Mouse (Mus musculus) midbrain, postnatal 0 days (tissue): ENCODE results near the gene Zwint. TPM values are rescaled to one million over a fixed set of nuclear protein-coding genes. Genes with fewer than 3 reads are reported as not detected.

ENCODE experiments used
- ATAC-seq: fragments of 200-750 bp; cut with Nextera tagmentation; 2 replicates; pipeline ENCODE4 v1.8.0; 2017; ENCODE audit warnings: moderate number of reproducible peaks, mild to moderate bottlenecking, moderate TSS enrichment, moderate library complexity; ENCODE audit not compliant: low FRiP score
- DNase-seq: peaks from one replicate; pipeline ENCODE4 v3.0.0-alpha.2; 2015; ENCODE audit warnings: low spot score
- H3K27ac ChIP-seq: fragments of 300-500 bp; sonication (generic); 2 replicates; pipeline ENCODE4 v1.5.1; 2014; ENCODE audit warnings: low read depth, mild to moderate bottlenecking, low read length, mixed read lengths
- H3K27me3 ChIP-seq: fragments of 300-500 bp; sonication (generic); 2 replicates; pipeline ENCODE4 v1.6.1; 2014; ENCODE audit warnings: low read length, control low read depth, mixed read lengths; ENCODE audit not compliant: insufficient read depth
- H3K36me3 ChIP-seq: fragments of 300-500 bp; sonication (generic); 2 replicates; pipeline ENCODE4 v1.6.1; 2014; ENCODE audit warnings: low read length, control low read depth, mixed read lengths; ENCODE audit not compliant: insufficient read depth
- H3K4me1 ChIP-seq: fragments of 300-500 bp; sonication (generic); 2 replicates; pipeline ENCODE4 v1.6.1; 2014; ENCODE audit warnings: mild to moderate bottlenecking, control low read depth, antibody characterized with exemption, low read length, mixed read lengths; ENCODE audit not compliant: insufficient read depth
- H3K4me2 ChIP-seq: fragments of 300-500 bp; sonication (generic); 2 replicates; pipeline ENCODE4 v1.6.1; 2014; ENCODE audit warnings: low read depth, mild to moderate bottlenecking, low read length, mixed read lengths; ENCODE audit not compliant: poor library complexity, severe bottlenecking
- H3K4me3 ChIP-seq: fragments of 300-500 bp; sonication (generic); 2 replicates; pipeline ENCODE4 v1.5.1; 2014; ENCODE audit warnings: low read depth, mild to moderate bottlenecking, low read length, moderate library complexity
- H3K9ac ChIP-seq: fragments of 300-500 bp; sonication (generic); replicated peaks from 2 replicates; pipeline ENCODE4 v1.6.1; 2014; ENCODE audit warnings: mild to moderate bottlenecking, low read length, moderate library complexity, mixed read lengths; ENCODE audit not compliant: poor library complexity, severe bottlenecking
- H3K9me3 ChIP-seq: fragments of 300-500 bp; sonication (generic); 2 replicates; pipeline ENCODE4 v1.6.1; 2016; ENCODE audit warnings: low read length, control low read depth
- CTCF ChIP-seq: IDR thresholded peaks from 2 replicates; pipeline ENCODE4 v1.5.1; 2016; ENCODE audit warnings: antibody characterized with exemption, mild to moderate bottlenecking
- WGBS: fragments of 180-500 bp; shearing (Covaris S2); extraction: QIAGEN DNeasy Blood & Tissue Kit; methylation state at CpG from one replicate; pipeline ENCODE4 v1.1.7; 2014; 5-methylcytosine and 5-hydroxymethylcytosine counted together
- polyA plus RNA-seq: library from polyadenylated mRNA; unstranded; fragments of >200 nt; fragmentation: Nextera tagmentation; extraction: Ambion mirVana; gene quantifications from 2 replicates; pipeline ENCODE4 v1.2.1, GENCODE M21; 2015
- total RNA-seq: library from RNA; depleted of rRNA; stranded (reverse); fragments of >200 nt; gene quantifications from 2 replicates; pipeline ENCODE4 v1.2.3, GENCODE M21; 2014

Gene Zwint
- total and polyA plus RNA-seq, 2 experiments from 2014 or later: 937 to 1,277 TPM

- H3K27ac ChIP-seq: no peak overlapping the region
- no peak for TF ChIP-seq CTCF
- H3K4me1 ChIP-seq: 0 out of 2 replicates have a peak, but pooled peaks cover 3% of the 10 kb centered on the region
- H3K4me2 ChIP-seq: no peak overlapping the region
- ATAC-seq (no peak), DNase-seq (no peak)
- no peaks in the 10 kb centered on the region for H3K27me3 ChIP-seq
- H3K9ac ChIP-seq: no peak overlapping the region
- no peak overlapping the region for H3K4me3 ChIP-seq
- H3K36me3 ChIP-seq: no peaks in the 10 kb centered on the region
- no peaks in the 10 kb centered on the region for H3K9me3 ChIP-seq
- 32% methylated on average over 6 of the region's 6 CpGs for WGBS
These were observed 3.8 kb upstream of the Zwint start for GRCm38 (mm10) chr10:72650867-72651266.

- ATAC-seq: no peak
- H3K4me1 ChIP-seq: peaks cover 10% of the 10 kb centered on the region; the same call in 1 of the 2 replicates
- no peak for TF ChIP-seq CTCF
- no peak overlapping the region for H3K4me3 ChIP-seq
- H3K4me2 ChIP-seq: no peak overlapping the region
- no peaks in the 10 kb centered on the region for H3K27me3 ChIP-seq
- peak overlapping the region; percentile 98 for H3K27ac ChIP-seq
- 65% methylated on average over 2 of the region's 2 CpGs for WGBS
- H3K9me3 ChIP-seq: no peaks in the 10 kb centered on the region
- H3K36me3 ChIP-seq: peaks cover 14% of the 10 kb centered on the region
- H3K9ac ChIP-seq: 0 out of 2 replicates have a peak overlapping the region, but pooled peaks have one; percentile 5
- no peak for DNase-seq
These were observed 848 bp upstream of the Zwint start for GRCm38 (mm10) chr10:72653797-72654196.

GRCm38 (mm10) chr10:72655017-72655509 lies 418 bp downstream of the Zwint start:
- DNase-seq: peak; percentile 93
- peak overlapping the region; percentile 66 for H3K4me3 ChIP-seq
- peaks cover 10% of the 10 kb centered on the region; the same call in 1 of the 2 replicates for H3K4me1 ChIP-seq
- TF ChIP-seq CTCF: no peak
- H3K36me3 ChIP-seq: peaks cover 18% of the 10 kb centered on the region
- H3K27ac ChIP-seq: peak overlapping the region; percentile 98
- peak; percentile 90 for ATAC-seq
- H3K9ac ChIP-seq: peak overlapping the region; percentile 90
- no peaks in the 10 kb centered on the region for H3K27me3 ChIP-seq
- peak overlapping the region; percentile 68 for H3K4me2 ChIP-seq
- WGBS: 1% methylated on average over 15 of the region's 15 CpGs
- H3K9me3 ChIP-seq: no peaks in the 10 kb centered on the region

- no peak overlapping the region for H3K4me2 ChIP-seq
- H3K9me3 ChIP-seq: no peaks in the 10 kb centered on the region
- H3K4me1 ChIP-seq: peaks cover 8% of the 10 kb centered on the region; the same call in 1 of the 2 replicates
- H3K27ac ChIP-seq: no peak overlapping the region
- 93% methylated on average over 5 of the region's 5 CpGs for WGBS
- TF ChIP-seq CTCF: no peak
- H3K36me3 ChIP-seq: peaks cover 28% of the 10 kb centered on the region
- ATAC-seq: no peak
- H3K27me3 ChIP-seq: no peaks in the 10 kb centered on the region
- no peak overlapping the region for H3K4me3 ChIP-seq
- no peak overlapping the region for H3K9ac ChIP-seq
- DNase-seq: no peak
These were observed 4.6 kb downstream of the Zwint start for GRCm38 (mm10) chr10:72659198-72659597.

GRCm38 (mm10) chr10:72660350-72660749 lies 5.7 kb downstream of the Zwint start:
- 90% methylated on average over 1 of the region's 1 CpGs for WGBS
- Histone ChIP-seq H3K4me1 (peaks cover 7% of the 10 kb centered on the region; the same call in 1 of the 2 replicates), H3K4me2 (no peak overlapping the region), H3K27ac (no peak overlapping the region), H3K9me3 (no peaks in the 10 kb centered on the region), H3K9ac (no peak overlapping the region), H3K4me3 (no peak overlapping the region), H3K36me3 (peaks cover 31% of the 10 kb centered on the region), H3K27me3 (no peaks in the 10 kb centered on the region)
- ATAC-seq (no peak), DNase-seq (no peak)
- TF ChIP-seq CTCF: no peak

- no peak overlapping the region for H3K27ac ChIP-seq
- H3K4me2 ChIP-seq: no peak overlapping the region
- no peak overlapping the region for H3K9ac ChIP-seq
- no peak for ATAC-seq
- H3K9me3 ChIP-seq: no peaks in the 10 kb centered on the region
- WGBS: 88% methylated on average over 5 of the region's 5 CpGs
- no peak overlapping the region for H3K4me3 ChIP-seq
- no peak for DNase-seq
- peaks cover 17% of the 10 kb centered on the region for H3K36me3 ChIP-seq
- no peaks in the 10 kb centered on the region for H3K4me1 ChIP-seq
- no peak for TF ChIP-seq CTCF
- H3K27me3 ChIP-seq: no peaks in the 10 kb centered on the region
These were observed 13.2 kb downstream of the Zwint start for GRCm38 (mm10) chr10:72667856-72668255.
